In genomic region chr19:32127180-32127850, GRCm38 (mm10) we compare ENCODE assay signal across 9 mouse cellular contexts. TPM values are rescaled to one million over a fixed set of nuclear protein-coding genes. Genes with fewer than 3 reads are reported as not detected.
DNase-seq lines count a peak whose midpoint lies in the region; ATAC-seq and TF ChIP-seq lines count a peak whose summit lies in the region.
"Had no signal": no experiment of that assay in that cellular context is flagged by ENCODE, and none has a peak within 500 bp of the region (broad histone marks: within the 10 kb centered on the region; RNA-seq: fewer than 3 reads in every experiment).

No protein-coding gene starts in this region.

- TF ChIP-seq CTCF in bone marrow, adult 2 months (IDR thresholded peaks at IDR 0.05; ENCODE audit: control insufficient read depth, insufficient read depth, low read length) = peak; percentile 21; the same call in 1 of the 2 replicates

- H3K27me3 ChIP-seq in liver, embryonic 11.5 days (replicated peaks; ENCODE audit: control insufficient read depth, insufficient read depth, low read length) = no peaks in the 10 kb centered on the region
- H3K27me3 ChIP-seq: heart, embryonic 13.5 days had no signal

- no peak overlapping the region for H3K9ac ChIP-seq in liver, embryonic 11.5 days (ENCODE audit: low read depth, low read length)
- H3K9ac ChIP-seq: heart, embryonic 13.5 days had no signal

- WGBS in bone marrow, adult 2 months = 77% methylated on average over 10 of the region's 10 CpGs
- 68% methylated on average over 10 of the region's 10 CpGs for WGBS in liver, embryonic 11.5 days

- H3K4me2 ChIP-seq in liver, embryonic 11.5 days = no peak overlapping the region
- H3K4me2 ChIP-seq: heart, embryonic 13.5 days had no signal

- H3K4me3 ChIP-seq in bone marrow, adult 2 months (replicated peaks; ENCODE audit: control insufficient read depth, low read depth, low read length) = no peak overlapping the region
- no peak overlapping the region for H3K4me3 ChIP-seq in liver, embryonic 11.5 days (ENCODE audit: low read depth, low read length)
- H3K4me3 ChIP-seq: heart, embryonic 13.5 days had no signal

- ATAC-seq in frontal cortex, adult (ENCODE audit: low TSS enrichment) = peak; percentile 72
- peak; percentile 49; the same call in 1 of the 2 replicates for ATAC-seq in liver, embryonic 11.5 days (replicated peaks; ENCODE audit: low FRiP score)
- ATAC-seq in inflammation-experienced regulatory T-cells, adult 6 months = no peak

- no peaks in the 10 kb centered on the region; the same call in none of the 2 replicates for H3K36me3 ChIP-seq in liver, embryonic 11.5 days (ENCODE audit: control insufficient read depth, insufficient read depth, low read length)

- no peak overlapping the region for H3K27ac ChIP-seq in bone marrow, adult 2 months (ENCODE audit: control insufficient read depth, insufficient read depth, low read depth, low read length, poor library complexity)
- H3K27ac ChIP-seq in liver, embryonic 11.5 days (ENCODE audit: low read depth, low read length) = no peak overlapping the region
- H3K27ac ChIP-seq: heart, embryonic 13.5 days had no signal

- no peaks in the 10 kb centered on the region for H3K9me3 ChIP-seq in liver, embryonic 11.5 days (ENCODE audit: control insufficient read depth, low read length)
- H3K9me3 ChIP-seq: heart, embryonic 13.5 days had no signal

- no peak for DNase-seq in frontal cortex, postnatal 14 days (ENCODE audit: low spot score in 2 of 2)
- DNase-seq in 416B (ENCODE audit: low read depth) = peak; percentile 62
- DNase-seq in liver, embryonic 11.5 days (ENCODE audit: low spot score) = no peak
- no peak for DNase-seq in ovary, postnatal 36 days (ENCODE audit: low spot score)
- no peak for DNase-seq in gastrocnemius, adult 18-20 months (ENCODE audit: low spot score)

- H3K4me1 ChIP-seq in bone marrow, adult 2 months (ENCODE audit: control insufficient read depth, insufficient read depth, low read length) = no peaks in the 10 kb centered on the region
- no peaks in the 10 kb centered on the region for H3K4me1 ChIP-seq in liver, embryonic 11.5 days (replicated peaks; ENCODE audit: control insufficient read depth, insufficient read depth, low read length)

- no peak for TF ChIP-seq POLR2A in bone marrow, adult 2 months (IDR thresholded peaks at IDR 0.05; ENCODE audit: borderline replicate concordance, control insufficient read depth, low read depth, low read length)

RNA-seq across cellular contexts. Expression of gene Asah2, which starts 19.3 kb away (rescaled TPM):
- 0.54 and 3.7 TPM in 2 replicates for polyA plus RNA-seq in bone marrow, adult 2 months (2011; ENCODE audit: insufficient read depth, insufficient read length, low replicate concordance, missing spikeins)
- polyA plus RNA-seq in liver, embryonic 11.5 days (2014; fragmentation: Nextera tagmentation; extraction: Ambion mirVana) = 0.61 and 1.0 TPM in 2 replicates
- polyA plus RNA-seq in inflammation-experienced regulatory T-cells, adult 6 months (2017; shearing (Covaris generic)) = 1 to 10 TPM; 1.5 to 3.2 (median 1.5) TPM
- total RNA-seq in gastrocnemius, adult 18-20 months (2021) = 1 to 10 TPM; 5.9 to 7.4 TPM
